Mouse (Mus musculus) C2C12 (cell line): ENCODE measurements around the gene Pef1. TPM values are rescaled to one million over a fixed set of nuclear protein-coding genes. Genes with fewer than 3 reads are reported as not detected.

ENCODE experiments used
- H3K27me3 ChIP-seq: one replicate; pipeline ENCODE4 v1.6.1; 2011; ENCODE audit not compliant: control insufficient read depth, insufficient read depth, insufficient read length
- H3K36me3 ChIP-seq: one replicate; pipeline ENCODE4 v1.6.1; 2011; ENCODE audit not compliant: control insufficient read depth, insufficient read depth
- H3K4me3 ChIP-seq: one replicate; pipeline ENCODE4 v1.5.1; 2011; ENCODE audit warnings: mild to moderate bottlenecking, control low read depth; ENCODE audit not compliant: poor library complexity, insufficient read depth, severe bottlenecking
- H3K79me2 ChIP-seq: one replicate; pipeline ENCODE4 v1.6.1; 2011; ENCODE audit not compliant: control insufficient read depth, insufficient read depth
- H3K79me3 ChIP-seq: one replicate; pipeline ENCODE4 v1.6.1; 2011; ENCODE audit warnings: low read depth, control low read depth
- H3ac ChIP-seq: one replicate; pipeline ENCODE3; 2011; ENCODE audit warnings: low read depth; ENCODE audit not compliant: control insufficient read depth, insufficient read length
- CEBPB ChIP-seq: IDR thresholded peaks from one replicate; pipeline ENCODE4 v1.6.1; 2011; ENCODE audit warnings: low read depth, mild to moderate bottlenecking, control low read depth, moderate library complexity
- CTCF ChIP-seq: IDR thresholded peaks from one replicate; pipeline ENCODE4 v1.5.1; 2011; ENCODE audit not compliant: control insufficient read depth, insufficient read depth, insufficient read length
- FOSL1 ChIP-seq: IDR thresholded peaks from one replicate; pipeline ENCODE4 v1.8.0; 2011; ENCODE audit warnings: mild to moderate bottlenecking, low read length; ENCODE audit not compliant: poor library complexity, insufficient read depth, severe bottlenecking
- MAX ChIP-seq: IDR thresholded peaks from one replicate; pipeline ENCODE4 v1.6.1; 2011; ENCODE audit warnings: mild to moderate bottlenecking, control low read depth
- MYOD1 ChIP-seq: IDR thresholded peaks from one replicate; pipeline ENCODE4 v1.6.1; 2011; ENCODE audit warnings: low read depth; ENCODE audit not compliant: control insufficient read depth, insufficient read length
- MYOG ChIP-seq: IDR thresholded peaks from one replicate; pipeline ENCODE4 v1.6.1; 2011; ENCODE audit not compliant: control insufficient read depth, insufficient read length; ENCODE audit errors: extremely low read depth
- USF1 ChIP-seq: IDR thresholded peaks from one replicate; pipeline ENCODE4 v1.6.1; 2011; ENCODE audit warnings: low read depth, mild to moderate bottlenecking, control low read depth, moderate library complexity
- polyA plus RNA-seq: library from polyadenylated mRNA; unstranded; fragments of >200 nt; fragmentation: generic; extraction: Trizol; gene quantifications from one replicate; pipeline ENCODE4 v1.2.1, GENCODE M21; 2012; ENCODE audit warnings: missing spikeins

The Pef1 gene
- polyA plus RNA-seq, 1 experiment: 49.7 TPM

DNA sequence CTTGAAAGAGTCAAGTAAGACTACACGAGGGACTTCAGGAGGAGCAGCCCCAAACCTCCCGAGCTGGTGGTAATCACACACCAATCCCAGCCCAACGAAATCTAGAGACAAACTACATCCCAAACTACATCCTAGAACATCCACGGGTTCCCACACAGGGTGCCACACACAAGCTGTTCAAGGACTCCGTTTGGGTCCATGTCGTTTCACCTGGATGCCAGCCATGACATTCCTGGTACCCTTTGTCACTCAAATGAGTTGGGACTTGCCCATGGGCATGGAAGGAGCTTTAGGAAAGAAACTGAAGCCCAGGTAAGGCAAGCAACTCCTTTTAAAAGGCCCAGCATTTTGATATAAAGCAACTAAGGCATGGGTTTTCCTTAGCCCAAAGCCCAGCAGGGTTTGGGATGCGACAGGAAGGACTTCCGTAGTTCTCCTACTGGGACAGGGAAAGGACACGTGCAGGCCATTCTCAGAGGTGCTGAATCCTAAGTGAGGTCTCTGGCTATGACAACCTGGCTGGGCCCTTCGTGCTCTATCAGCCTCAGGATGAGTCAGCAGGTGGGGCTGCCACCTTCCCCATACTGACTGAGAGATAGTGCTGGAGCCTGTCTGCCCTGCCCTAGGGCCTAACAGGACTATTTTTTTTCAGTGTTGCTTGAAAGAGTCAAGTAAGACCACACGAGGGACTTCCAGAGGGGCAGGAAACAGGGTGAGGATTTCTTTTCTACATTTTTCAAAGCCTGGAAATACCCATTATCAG is 70.9 kb downstream of the Pef1 start:
- no peak overlapping the region for H3ac ChIP-seq
- H3K27me3 ChIP-seq: no peaks in the 10 kb centered on the region
- H3K4me3 ChIP-seq: no peak overlapping the region
- no peak for TF ChIP-seq CTCF
- TF ChIP-seq MAX: no peak
- TF ChIP-seq CEBPB: no peak
- TF ChIP-seq FOSL1: no peak
- TF ChIP-seq MYOG: no peak
- TF ChIP-seq MYOD1: no peak
- no peak for TF ChIP-seq USF1
- peaks cover 9% of the 10 kb centered on the region for H3K79me3 ChIP-seq
- peaks cover 12% of the 10 kb centered on the region for H3K79me2 ChIP-seq
- peaks cover 5% of the 10 kb centered on the region for H3K36me3 ChIP-seq

DNA sequence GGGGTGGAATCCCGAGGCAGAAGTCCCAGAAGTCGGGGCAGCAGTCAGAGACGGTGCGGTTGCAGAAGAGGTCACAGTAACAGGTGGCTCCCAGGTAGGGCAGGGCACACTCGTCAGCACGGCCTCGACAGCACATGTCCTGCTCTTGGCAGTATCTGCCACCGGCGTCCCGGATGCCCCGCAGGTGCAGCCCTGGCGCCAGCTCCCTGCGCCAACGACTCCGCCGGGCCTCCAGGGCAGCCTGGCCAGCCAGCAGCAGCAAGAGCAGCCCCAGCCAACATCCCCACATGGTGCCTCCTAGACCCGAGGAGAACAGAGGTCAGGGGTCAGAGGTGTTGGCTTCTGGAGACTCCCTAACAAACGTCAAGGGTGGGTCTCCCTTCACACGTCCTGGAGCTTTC is 71.6 kb downstream of the Pef1 start:
- Histone ChIP-seq H3K36me3 (peaks cover 5% of the 10 kb centered on the region), H3K4me3 (peak overlapping the region; percentile 40), H3K79me3 (peaks cover 9% of the 10 kb centered on the region), H3ac (no peak overlapping the region), H3K79me2 (peaks cover 12% of the 10 kb centered on the region), H3K27me3 (no peaks in the 10 kb centered on the region)
- TF ChIP-seq CTCF (no peak), MYOG (no peak), MYOD1 (no peak), FOSL1 (no peak), USF1 (no peak), CEBPB (no peak), MAX (no peak)

GRCm38 (mm10) chr4:130174335-130175031 is 72.1 kb downstream of the Pef1 start:
- Histone ChIP-seq H3K79me3 (peaks cover 9% of the 10 kb centered on the region), H3K36me3 (peaks cover 5% of the 10 kb centered on the region), H3K27me3 (no peaks in the 10 kb centered on the region), H3ac (peak overlapping the region; percentile 42), H3K4me3 (peak overlapping the region; percentile 40), H3K79me2 (peaks cover 12% of the 10 kb centered on the region)
- TF ChIP-seq FOSL1 (no peak), MYOD1 (no peak), CTCF (no peak), CEBPB (no peak), USF1 (no peak), MAX (no peak), MYOG (no peak)

DNA sequence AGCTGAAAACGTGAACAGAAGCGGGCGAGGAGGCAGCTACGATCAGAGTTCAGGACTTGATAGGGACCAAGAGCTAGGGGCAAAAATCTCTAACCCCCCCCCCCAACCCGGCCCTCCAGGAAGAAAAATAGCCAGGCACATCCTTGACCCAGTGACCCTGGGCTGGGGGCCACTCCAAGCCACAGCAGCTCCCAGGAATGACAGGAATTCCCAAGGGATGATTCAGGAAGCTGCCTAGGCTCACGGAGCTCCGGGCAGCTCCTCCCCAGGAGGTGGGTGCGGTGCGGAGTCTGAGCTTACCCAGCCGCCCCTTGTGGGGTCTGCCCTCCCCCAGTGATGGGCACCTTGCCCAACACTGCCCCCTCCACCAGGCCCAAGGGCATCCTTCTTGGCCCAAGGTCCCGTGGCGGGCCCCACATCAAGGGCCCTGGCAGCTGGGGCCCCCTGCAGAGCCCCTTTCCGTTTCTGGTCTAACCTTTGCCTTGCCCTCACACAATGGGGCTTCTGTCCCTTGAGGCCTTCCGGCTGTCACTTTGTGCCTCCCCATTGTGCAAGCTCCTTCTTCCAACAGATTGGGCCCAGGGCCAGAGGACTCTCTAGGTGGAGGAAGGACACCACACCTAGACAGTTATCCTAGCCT is 72.8 kb downstream of the Pef1 start, which contains the start of gene Tinagl1:
Gene Tinagl1, minus strand, starts transcription at position 51 of the 640 bp plus-strand sequence.
- H3K79me2 ChIP-seq: peaks cover 12% of the 10 kb centered on the region
- H3K36me3 ChIP-seq: peaks cover 5% of the 10 kb centered on the region
- peaks cover 9% of the 10 kb centered on the region for H3K79me3 ChIP-seq
- TF ChIP-seq MYOG: no peak
- no peak for TF ChIP-seq USF1
- TF ChIP-seq CEBPB: peak; percentile 75
- no peak for TF ChIP-seq FOSL1
- TF ChIP-seq MAX: no peak
- TF ChIP-seq CTCF: no peak
- no peak for TF ChIP-seq MYOD1
- no peaks in the 10 kb centered on the region for H3K27me3 ChIP-seq
- H3ac ChIP-seq: peak within 1 kb of the TSS; percentile 42
- peak within 1 kb of the TSS; percentile 40 for H3K4me3 ChIP-seq

GRCm38 (mm10) chr4:130176156-130176720 is 73.9 kb downstream of the Pef1 start:
- no peak overlapping the region for H3K4me3 ChIP-seq
- peaks cover 12% of the 10 kb centered on the region for H3K79me2 ChIP-seq
- H3K79me3 ChIP-seq: peaks cover 9% of the 10 kb centered on the region
- H3K27me3 ChIP-seq: no peaks in the 10 kb centered on the region
- H3ac ChIP-seq: no peak overlapping the region
- TF ChIP-seq MYOD1: no peak
- no peak for TF ChIP-seq USF1
- no peaks in the 10 kb centered on the region for H3K36me3 ChIP-seq
